Comparison of ENCODE assay signal across 14 mouse cellular contexts in genomic region chr19:10860072-10860497, GRCm38 (mm10). TPM values are rescaled to one million over a fixed set of nuclear protein-coding genes. Genes with fewer than 3 reads are reported as not detected.
DNase-seq lines count a peak whose midpoint lies in the region; ATAC-seq and TF ChIP-seq lines count a peak whose summit lies in the region.
"Had no signal": no experiment of that assay in that cellular context is flagged by ENCODE, and none has a peak within 500 bp of the region (broad histone marks: within the 10 kb centered on the region; RNA-seq: fewer than 3 reads in every experiment).

No protein-coding gene starts in this region.

- WGBS in heart, embryonic 13.5 days: 36% methylated on average over 22 of the region's 22 CpGs
- WGBS in midbrain, embryonic 13.5 days: 54% methylated on average over 18 of the region's 22 CpGs
- WGBS in midbrain, embryonic 14.5 days: 50% methylated on average over 22 of the region's 22 CpGs
- WGBS in embryonic facial prominence, embryonic 11.5 days: 49% methylated on average over 22 of the region's 22 CpGs
- WGBS in stomach, postnatal 0 days: 50% methylated on average over 22 of the region's 22 CpGs
- 45% methylated on average over 22 of the region's 22 CpGs for WGBS in heart, embryonic 12.5 days

- no peak overlapping the region for H3K4me2 ChIP-seq in heart, embryonic 13.5 days
- H3K4me2 ChIP-seq in midbrain, embryonic 13.5 days (replicated peaks): no peak overlapping the region
- H3K4me2 ChIP-seq in midbrain, embryonic 14.5 days (ENCODE audit: low read length): no peak overlapping the region
- no peak overlapping the region for H3K4me2 ChIP-seq in embryonic facial prominence, embryonic 11.5 days (ENCODE audit: low read depth, low read length)
- H3K4me2 ChIP-seq in stomach, postnatal 0 days (replicated peaks; ENCODE audit: low read depth): no peak overlapping the region
- no peak overlapping the region for H3K4me2 ChIP-seq in heart, embryonic 12.5 days

- ATAC-seq in heart, embryonic 13.5 days (ENCODE audit: extremely low read depth, insufficient number of reproducible peaks, low FRiP score, low TSS enrichment): no peak
- ATAC-seq in midbrain, embryonic 13.5 days: no peak
- no peak for ATAC-seq in midbrain, embryonic 14.5 days (ENCODE audit: low FRiP score, low TSS enrichment)
- ATAC-seq in embryonic facial prominence, embryonic 11.5 days (replicated peaks; ENCODE audit: insufficient number of reproducible peaks, low FRiP score, low TSS enrichment, low read depth): 0 out of 2 replicates have a peak, but pooled peaks have one; percentile 26
- peak; percentile 7; the same call in 1 of the 2 replicates for ATAC-seq in stomach, postnatal 0 days (ENCODE audit: low FRiP score, low TSS enrichment)
- no peak; the same call in 1 of the 2 replicates for ATAC-seq in heart, embryonic 12.5 days (ENCODE audit: insufficient number of reproducible peaks, low FRiP score)

- H3K27ac ChIP-seq in heart, embryonic 13.5 days (replicated peaks): no peak overlapping the region
- 0 out of 2 replicates have a peak overlapping the region, but pooled peaks have one; percentile 30 for H3K27ac ChIP-seq in midbrain, embryonic 13.5 days
- H3K27ac ChIP-seq in midbrain, embryonic 14.5 days (replicated peaks; ENCODE audit: low read depth, low read length): no peak overlapping the region
- H3K27ac ChIP-seq in embryonic facial prominence, embryonic 11.5 days (replicated peaks; ENCODE audit: low read depth, low read length): no peak overlapping the region
- no peak overlapping the region for H3K27ac ChIP-seq in stomach, postnatal 0 days (replicated peaks)
- H3K27ac ChIP-seq in heart, embryonic 12.5 days (ENCODE audit: poor library complexity, severe bottlenecking): no peak overlapping the region

- H3K9me3 ChIP-seq in heart, embryonic 13.5 days: no peaks in the 10 kb centered on the region
- no peaks in the 10 kb centered on the region for H3K9me3 ChIP-seq in midbrain, embryonic 13.5 days
- no peaks in the 10 kb centered on the region for H3K9me3 ChIP-seq in midbrain, embryonic 14.5 days (ENCODE audit: control insufficient read depth, low read length)
- no peaks in the 10 kb centered on the region for H3K9me3 ChIP-seq in embryonic facial prominence, embryonic 11.5 days (replicated peaks; ENCODE audit: control insufficient read depth, low read length)
- no peaks in the 10 kb centered on the region for H3K9me3 ChIP-seq in stomach, postnatal 0 days (ENCODE audit: control insufficient read depth, low read length)
- H3K9me3 ChIP-seq in heart, embryonic 12.5 days (replicated peaks): no peaks in the 10 kb centered on the region

- H3K27me3 ChIP-seq in heart, embryonic 13.5 days (replicated peaks): no peaks in the 10 kb centered on the region
- H3K27me3 ChIP-seq in midbrain, embryonic 13.5 days: no peaks in the 10 kb centered on the region
- H3K27me3 ChIP-seq in midbrain, embryonic 14.5 days (ENCODE audit: control insufficient read depth, insufficient read depth, low read length): no peaks in the 10 kb centered on the region
- H3K27me3 ChIP-seq in embryonic facial prominence, embryonic 11.5 days (ENCODE audit: control insufficient read depth, insufficient read depth, low read length): no peaks in the 10 kb centered on the region
- no peaks in the 10 kb centered on the region for H3K27me3 ChIP-seq in stomach, postnatal 0 days (ENCODE audit: control insufficient read depth, insufficient read depth, low read length)
- H3K27me3 ChIP-seq in heart, embryonic 12.5 days (replicated peaks): no peaks in the 10 kb centered on the region
- H3K27me3 ChIP-seq: CH12.LX had no signal

- peak overlapping the region; percentile 28; the same call in 1 of the 2 replicates for H3K9ac ChIP-seq in heart, embryonic 13.5 days
- 0 out of 2 replicates have a peak overlapping the region, but pooled peaks have one; percentile 32 for H3K9ac ChIP-seq in midbrain, embryonic 13.5 days (replicated peaks)
- H3K9ac ChIP-seq in midbrain, embryonic 14.5 days (replicated peaks; ENCODE audit: low read length): no peak overlapping the region
- no peak overlapping the region for H3K9ac ChIP-seq in embryonic facial prominence, embryonic 11.5 days (replicated peaks; ENCODE audit: low read length)
- no peak overlapping the region for H3K9ac ChIP-seq in stomach, postnatal 0 days (ENCODE audit: low read length)
- no peak overlapping the region for H3K9ac ChIP-seq in heart, embryonic 12.5 days

- no peaks in the 10 kb centered on the region for H3K4me1 ChIP-seq in heart, embryonic 13.5 days
- no peaks in the 10 kb centered on the region for H3K4me1 ChIP-seq in midbrain, embryonic 13.5 days (replicated peaks)
- no peaks in the 10 kb centered on the region for H3K4me1 ChIP-seq in midbrain, embryonic 14.5 days (ENCODE audit: control insufficient read depth, insufficient read depth, low read length)
- no peaks in the 10 kb centered on the region for H3K4me1 ChIP-seq in embryonic facial prominence, embryonic 11.5 days (ENCODE audit: control insufficient read depth, insufficient read depth, low read length)
- no peaks in the 10 kb centered on the region for H3K4me1 ChIP-seq in stomach, postnatal 0 days (replicated peaks; ENCODE audit: control insufficient read depth, insufficient read depth)
- no peaks in the 10 kb centered on the region for H3K4me1 ChIP-seq in heart, embryonic 12.5 days (replicated peaks)

- intact Hi-C loops in left cerebral cortex, postnatal 4 days (cut with DNase I): no loop called here

- no peak overlapping the region for H3K4me3 ChIP-seq in heart, embryonic 13.5 days
- no peak overlapping the region for H3K4me3 ChIP-seq in midbrain, embryonic 13.5 days (replicated peaks)
- no peak overlapping the region for H3K4me3 ChIP-seq in midbrain, embryonic 14.5 days (replicated peaks; ENCODE audit: low read depth, low read length)
- no peak overlapping the region for H3K4me3 ChIP-seq in embryonic facial prominence, embryonic 11.5 days (ENCODE audit: low read depth, low read length)
- H3K4me3 ChIP-seq in stomach, postnatal 0 days (ENCODE audit: low read depth, low read length): no peak overlapping the region
- no peak overlapping the region for H3K4me3 ChIP-seq in heart, embryonic 12.5 days

- DNase-seq in heart, adult 8-10 months (ENCODE audit: low spot score): no peak
- no peak for DNase-seq in midbrain, embryonic 14.5 days
- peak; percentile 39 for DNase-seq in embryonic facial prominence, embryonic 11.5 days (ENCODE audit: low spot score)
- DNase-seq in stomach, postnatal 0 days (ENCODE audit: low spot score): no peak
- DNase-seq in left cerebral cortex, postnatal 4 days: no peak
- DNase-seq: lung, postnatal 4 days; thymus, postnatal 14 days had no signal

- H3K36me3 ChIP-seq in heart, embryonic 13.5 days: peaks cover 87% of the 10 kb centered on the region
- H3K36me3 ChIP-seq in midbrain, embryonic 13.5 days: peaks cover 95% of the 10 kb centered on the region
- peaks cover 95% of the 10 kb centered on the region for H3K36me3 ChIP-seq in midbrain, embryonic 14.5 days (ENCODE audit: control insufficient read depth, insufficient read depth, low read length)
- H3K36me3 ChIP-seq in embryonic facial prominence, embryonic 11.5 days (replicated peaks; ENCODE audit: control insufficient read depth, insufficient read depth, low read depth, low read length): peaks cover 45% of the 10 kb centered on the region
- H3K36me3 ChIP-seq in stomach, postnatal 0 days (ENCODE audit: control insufficient read depth, insufficient read depth, low read length): peaks cover 14% of the 10 kb centered on the region
- peaks cover 86% of the 10 kb centered on the region for H3K36me3 ChIP-seq in heart, embryonic 12.5 days

- TF ChIP-seq CTCF in stomach, postnatal 0 days (IDR thresholded peaks at IDR 0.05; ENCODE audit: low read depth): peak; percentile 40

- TF ChIP-seq EP300 in stomach, postnatal 0 days (optimal IDR thresholded peaks at IDR 0.05): no peak

RNA-seq across cellular contexts. Expression of gene Tmem132a, which starts 9.7 kb away (rescaled TPM):
- 51.4 and 52.4 TPM in 2 replicates for polyA plus RNA-seq in heart, embryonic 13.5 days (2015; fragmentation: Nextera tagmentation; extraction: Ambion mirVana)
- total RNA-seq in heart, adult 8-10 months (2022): 10 to 100 TPM in 3 of 4 experiments, 1 to 10 TPM in 1; 9.2 to 11.3 (median 10.9) TPM
- polyA plus RNA-seq in midbrain, embryonic 13.5 days (2015; fragmentation: Nextera tagmentation; extraction: Ambion mirVana): 196 and 215 TPM in 2 replicates
- polyA plus RNA-seq in midbrain, embryonic 14.5 days (2014; fragmentation: Nextera tagmentation; extraction: Ambion mirVana): 183 and 191 TPM in 2 replicates
- 51.5 and 60.8 TPM in 2 replicates for polyA plus RNA-seq in embryonic facial prominence, embryonic 11.5 days (2014; fragmentation: Nextera tagmentation; extraction: Ambion mirVana)
- polyA plus RNA-seq in stomach, postnatal 0 days (2015; fragmentation: Nextera tagmentation; extraction: Ambion mirVana): 19.1 and 20.8 TPM in 2 replicates
- total RNA-seq in left cerebral cortex, postnatal 4 days (2021): 100 to 1,000 TPM; 214 to 236 TPM
- polyA plus RNA-seq in heart, embryonic 12.5 days (2016; fragmentation: Nextera tagmentation; extraction: Ambion mirVana): 61.5 and 62.2 TPM in 2 replicates

RNA-seq across cellular contexts. Expression of gene Slc15a3, which starts 20.6 kb away (rescaled TPM):
- polyA plus RNA-seq in heart, embryonic 13.5 days (2015; fragmentation: Nextera tagmentation; extraction: Ambion mirVana): 0.29 and 0.39 TPM in 2 replicates
- total RNA-seq in heart, adult 8-10 months (2022): 1 to 10 TPM; 1.7 to 2.7 (median 2.1) TPM
- polyA plus RNA-seq in midbrain, embryonic 13.5 days (2015; fragmentation: Nextera tagmentation; extraction: Ambion mirVana): 0.28 and 0.59 TPM in 2 replicates
- 0.20 and 0.54 TPM in 2 replicates for polyA plus RNA-seq in midbrain, embryonic 14.5 days (2014; fragmentation: Nextera tagmentation; extraction: Ambion mirVana)
- 0.24 and 0.67 TPM in 2 replicates for polyA plus RNA-seq in embryonic facial prominence, embryonic 11.5 days (2014; fragmentation: Nextera tagmentation; extraction: Ambion mirVana)
- polyA plus RNA-seq in stomach, postnatal 0 days (2015; fragmentation: Nextera tagmentation; extraction: Ambion mirVana): 4.0 and 5.2 TPM in 2 replicates
- 1 to 10 TPM in 1 of 2 experiments, under 1 TPM in 1; 0.82 to 1.2 TPM for total RNA-seq in left cerebral cortex, postnatal 4 days (2021)
- 0.23 and 0.41 TPM in 2 replicates for polyA plus RNA-seq in heart, embryonic 12.5 days (2016; fragmentation: Nextera tagmentation; extraction: Ambion mirVana)
- total RNA-seq: common myeloid progenitor, adult 5-6 weeks had no signal

RNA-seq across cellular contexts. Expression of gene Tmem109, which starts 21.7 kb away (rescaled TPM):
- polyA plus RNA-seq in heart, embryonic 13.5 days (2015; fragmentation: Nextera tagmentation; extraction: Ambion mirVana): 84.7 and 87.1 TPM in 2 replicates
- 100 to 1,000 TPM; 103 to 117 (median 104) TPM for total RNA-seq in heart, adult 8-10 months (2022)
- 34.4 and 35.0 TPM in 2 replicates for polyA plus RNA-seq in midbrain, embryonic 13.5 days (2015; fragmentation: Nextera tagmentation; extraction: Ambion mirVana)
- 35.8 and 41.2 TPM in 2 replicates for polyA plus RNA-seq in midbrain, embryonic 14.5 days (2014; fragmentation: Nextera tagmentation; extraction: Ambion mirVana)
- 64.9 and 67.5 TPM in 2 replicates for polyA plus RNA-seq in embryonic facial prominence, embryonic 11.5 days (2014; fragmentation: Nextera tagmentation; extraction: Ambion mirVana)
- 176 and 186 TPM in 2 replicates for polyA plus RNA-seq in stomach, postnatal 0 days (2015; fragmentation: Nextera tagmentation; extraction: Ambion mirVana)
- 10 to 100 TPM; 36.6 to 39.2 TPM for total RNA-seq in left cerebral cortex, postnatal 4 days (2021)
- 67.4 and 70.9 TPM in 2 replicates for polyA plus RNA-seq in heart, embryonic 12.5 days (2016; fragmentation: Nextera tagmentation; extraction: Ambion mirVana)

RNA-seq across cellular contexts. Expression of gene Cd6, which starts 30.2 kb away (rescaled TPM):
- polyA plus RNA-seq in heart, embryonic 13.5 days (2015; fragmentation: Nextera tagmentation; extraction: Ambion mirVana): 0.09 and 0.14 TPM in 2 replicates
- total RNA-seq in heart, adult 8-10 months (2022): under 1 TPM in 1 of 4 experiments, not detected in 3; 0.37 TPM
- not detected in 2 replicates for polyA plus RNA-seq in midbrain, embryonic 13.5 days (2015; fragmentation: Nextera tagmentation; extraction: Ambion mirVana)
- not detected in 2 replicates for polyA plus RNA-seq in midbrain, embryonic 14.5 days (2014; fragmentation: Nextera tagmentation; extraction: Ambion mirVana)
- not detected in 2 replicates for polyA plus RNA-seq in embryonic facial prominence, embryonic 11.5 days (2014; fragmentation: Nextera tagmentation; extraction: Ambion mirVana)
- polyA plus RNA-seq in stomach, postnatal 0 days (2015; fragmentation: Nextera tagmentation; extraction: Ambion mirVana): 0.06 and 0.07 TPM in 2 replicates
- total RNA-seq in left cerebral cortex, postnatal 4 days (2021): not detected
- not detected in 2 replicates for polyA plus RNA-seq in heart, embryonic 12.5 days (2016; fragmentation: Nextera tagmentation; extraction: Ambion mirVana)
- total RNA-seq: gastrocnemius, adult 8-10 months had no signal
- polyA plus RNA-seq: neural tube, embryonic 14.5 days had no signal

RNA-seq across cellular contexts. Expression of gene Prpf19, which starts 34.9 kb away (rescaled TPM):
- polyA plus RNA-seq in heart, embryonic 13.5 days (2015; fragmentation: Nextera tagmentation; extraction: Ambion mirVana): 30.3 TPM in 2 replicates
- 100 to 1,000 TPM; 259 to 280 (median 264) TPM for total RNA-seq in heart, adult 8-10 months (2022)
- polyA plus RNA-seq in midbrain, embryonic 13.5 days (2015; fragmentation: Nextera tagmentation; extraction: Ambion mirVana): 45.4 and 49.5 TPM in 2 replicates
- 39.2 and 69.0 TPM in 2 replicates for polyA plus RNA-seq in midbrain, embryonic 14.5 days (2014; fragmentation: Nextera tagmentation; extraction: Ambion mirVana)
- 46.7 and 48.4 TPM in 2 replicates for polyA plus RNA-seq in embryonic facial prominence, embryonic 11.5 days (2014; fragmentation: Nextera tagmentation; extraction: Ambion mirVana)
- 17.6 and 19.5 TPM in 2 replicates for polyA plus RNA-seq in stomach, postnatal 0 days (2015; fragmentation: Nextera tagmentation; extraction: Ambion mirVana)
- 100 to 1,000 TPM; 195 to 222 TPM for total RNA-seq in left cerebral cortex, postnatal 4 days (2021)
- polyA plus RNA-seq in heart, embryonic 12.5 days (2016; fragmentation: Nextera tagmentation; extraction: Ambion mirVana): 24.9 and 26.2 TPM in 2 replicates

Comparison
In these comparisons a context has a peak if more than half of its experiments do, and no peak if none do; other contexts are left out.
1. H3K9ac ChIP-seq: peak in heart, embryonic 13.5 days (single experiment) and midbrain, embryonic 13.5 days (single experiment); none in midbrain, embryonic 14.5 days (single experiment), embryonic facial prominence, embryonic 11.5 days (single experiment), stomach, postnatal 0 days (single experiment) and heart, embryonic 12.5 days (single experiment).
2. ATAC-seq: peak in embryonic facial prominence, embryonic 11.5 days (single experiment) and stomach, postnatal 0 days (single experiment); none in heart, embryonic 13.5 days (single experiment), midbrain, embryonic 13.5 days (single experiment), midbrain, embryonic 14.5 days (single experiment) and heart, embryonic 12.5 days (single experiment).